16 mouse cellular contexts compared by ENCODE assay signal in the genomic region with DNA sequence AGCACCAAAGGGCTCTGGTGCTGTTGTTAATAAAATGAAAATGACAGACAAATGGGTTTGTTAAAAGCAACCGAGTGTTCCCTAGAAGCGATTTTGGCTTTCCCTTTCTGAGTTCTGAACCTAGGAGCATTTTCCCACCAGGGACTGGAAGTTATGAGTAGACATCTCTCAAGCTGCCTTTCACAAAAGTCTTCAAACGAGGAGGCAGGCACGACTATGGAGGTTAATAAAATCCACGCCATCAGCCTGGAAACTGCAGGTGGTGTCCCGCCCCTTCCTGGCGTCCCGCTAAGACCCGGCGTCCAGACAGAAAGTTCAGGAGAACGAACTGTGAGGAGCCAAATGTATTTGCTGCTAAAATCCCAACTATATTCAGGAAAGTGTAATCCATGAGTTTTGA.
DNase-seq lines count a peak whose midpoint lies in the region; ATAC-seq and TF ChIP-seq lines count a peak whose summit lies in the region.
"Had no signal": no experiment of that assay in that cellular context is flagged by ENCODE, and none has a peak within 500 bp of the region (broad histone marks: within the 10 kb centered on the region; RNA-seq: fewer than 3 reads in every experiment).

No protein-coding gene starts in this region.

- TF ChIP-seq POLR2A in kidney, adult 2 months (IDR thresholded peaks at IDR 0.05; ENCODE audit: low read depth, low read length): no peak

- no peaks in the 10 kb centered on the region for H3K9me3 ChIP-seq in kidney, embryonic 14.5 days (ENCODE audit: control insufficient read depth, low read length)
- H3K9me3 ChIP-seq in embryonic facial prominence, embryonic 12.5 days: no peaks in the 10 kb centered on the region
- no peaks in the 10 kb centered on the region for H3K9me3 ChIP-seq in limb, embryonic 15.5 days
- H3K9me3 ChIP-seq: heart, embryonic 15.5 days had no signal

- H3K9ac ChIP-seq in kidney, embryonic 14.5 days (ENCODE audit: low read depth, low read length): no peak overlapping the region
- no peak overlapping the region for H3K9ac ChIP-seq in embryonic facial prominence, embryonic 12.5 days
- no peak overlapping the region for H3K9ac ChIP-seq in limb, embryonic 15.5 days
- H3K9ac ChIP-seq: heart, embryonic 15.5 days; liver, postnatal 0 days had no signal

- H3K27ac ChIP-seq in kidney, embryonic 14.5 days (ENCODE audit: low read depth, low read length): peak overlapping the region; percentile 69; the same call in 1 of the 2 replicates
- no peak overlapping the region for H3K27ac ChIP-seq in kidney, adult 2 months (ENCODE audit: insufficient read depth, low read depth, low read length)
- H3K27ac ChIP-seq in embryonic facial prominence, embryonic 12.5 days: peak overlapping the region; percentile 2; the same call in 1 of the 2 replicates
- H3K27ac ChIP-seq in limb, embryonic 15.5 days: peak overlapping the region; percentile 89
- H3K27ac ChIP-seq: heart, embryonic 15.5 days; hindbrain, embryonic 10.5 days had no signal

- DNase-seq in kidney, adult 2 months: no peak
- DNase-seq in forelimb bud, embryonic 11.5 days (ENCODE audit: low read depth, low spot score): peak; percentile 43
- no peak for DNase-seq in urinary bladder, postnatal 4 days (ENCODE audit: low spot score in 2 of 2)
- no peak for DNase-seq in adipocyte (ENCODE audit: low spot score)
- no peak for DNase-seq in adrenal gland, adult 2 months
- DNase-seq: cerebellum, adult 9-11 months; liver, postnatal 0 days; right cerebral cortex, postnatal 14 days; thymus, postnatal 36 days had no signal

- no peak for ATAC-seq in kidney, embryonic 14.5 days (ENCODE audit: low FRiP score, low TSS enrichment)
- no peak for ATAC-seq in embryonic facial prominence, embryonic 12.5 days (ENCODE audit: insufficient number of reproducible peaks, insufficient read depth, low FRiP score, low TSS enrichment)
- ATAC-seq in limb, embryonic 15.5 days (ENCODE audit: insufficient number of reproducible peaks, low FRiP score, low TSS enrichment, low read depth): no peak
- ATAC-seq: inflammation-experienced regulatory T-cells, adult 6 months; liver, postnatal 0 days had no signal

- TF ChIP-seq CTCF in kidney, adult 2 months (conservative IDR thresholded peaks at IDR 0.05; ENCODE audit: insufficient read depth, insufficient read length, low read depth, low read length): no peak

- no peaks in the 10 kb centered on the region for H3K36me3 ChIP-seq in kidney, embryonic 14.5 days (ENCODE audit: control insufficient read depth, insufficient read depth, low read length)
- no peaks in the 10 kb centered on the region for H3K36me3 ChIP-seq in kidney, adult 2 months (ENCODE audit: control insufficient read depth, insufficient read depth, low read length)
- H3K36me3 ChIP-seq in embryonic facial prominence, embryonic 12.5 days: no peaks in the 10 kb centered on the region
- no peaks in the 10 kb centered on the region for H3K36me3 ChIP-seq in limb, embryonic 15.5 days
- H3K36me3 ChIP-seq: heart, embryonic 15.5 days; hindbrain, embryonic 10.5 days had no signal

- H3K27me3 ChIP-seq in kidney, embryonic 14.5 days (ENCODE audit: control insufficient read depth, insufficient read depth, low read length): no peaks in the 10 kb centered on the region
- H3K27me3 ChIP-seq in kidney, adult 2 months (replicated peaks; ENCODE audit: control insufficient read depth, insufficient read depth, low read length): no peaks in the 10 kb centered on the region
- no peaks in the 10 kb centered on the region for H3K27me3 ChIP-seq in embryonic facial prominence, embryonic 12.5 days
- no peaks in the 10 kb centered on the region for H3K27me3 ChIP-seq in limb, embryonic 15.5 days
- H3K27me3 ChIP-seq: heart, embryonic 15.5 days; megakaryocyte, embryonic 14.5 days had no signal

- WGBS in kidney, embryonic 14.5 days: 66% methylated on average over 11 of the region's 11 CpGs
- WGBS in kidney, adult 2 months: 73% methylated on average over 11 of the region's 11 CpGs
- 79% methylated on average over 11 of the region's 11 CpGs for WGBS in embryonic facial prominence, embryonic 12.5 days
- 21% methylated on average over 11 of the region's 11 CpGs for WGBS in limb, embryonic 15.5 days

- H3K4me3 ChIP-seq in kidney, embryonic 14.5 days (ENCODE audit: low read length): no peak overlapping the region
- H3K4me3 ChIP-seq in kidney, adult 2 months (ENCODE audit: insufficient read depth, low read depth, low read length): no peak overlapping the region
- no peak overlapping the region for H3K4me3 ChIP-seq in embryonic facial prominence, embryonic 12.5 days
- H3K4me3 ChIP-seq in limb, embryonic 15.5 days: peak overlapping the region; percentile 15; the same call in 1 of the 2 replicates
- H3K4me3 ChIP-seq: heart, embryonic 15.5 days; hindbrain, embryonic 10.5 days; megakaryocyte, embryonic 14.5 days had no signal

- no peak overlapping the region for H3K4me2 ChIP-seq in kidney, embryonic 14.5 days (replicated peaks; ENCODE audit: low read depth, low read length)
- no peak overlapping the region for H3K4me2 ChIP-seq in embryonic facial prominence, embryonic 12.5 days (replicated peaks)
- peak overlapping the region; percentile 46 for H3K4me2 ChIP-seq in limb, embryonic 15.5 days

- H3K4me1 ChIP-seq in kidney, embryonic 14.5 days (ENCODE audit: control insufficient read depth, insufficient read depth, low read length): peaks cover 14% of the 10 kb centered on the region
- H3K4me1 ChIP-seq in kidney, adult 2 months (ENCODE audit: control insufficient read depth, insufficient read depth, low read length): peaks cover 13% of the 10 kb centered on the region
- H3K4me1 ChIP-seq in embryonic facial prominence, embryonic 12.5 days: peaks cover 18% of the 10 kb centered on the region
- peaks cover 40% of the 10 kb centered on the region for H3K4me1 ChIP-seq in limb, embryonic 15.5 days
- H3K4me1 ChIP-seq: megakaryocyte, embryonic 14.5 days had no signal
